Mouse (Mus musculus) CD4-positive naive resting alpha-beta T cell, adult 57 days (primary cell): ENCODE data around the gene Olfr510. TPM values are rescaled to one million over a fixed set of nuclear protein-coding genes. Genes with fewer than 3 reads are reported as not detected.

Source experiments
- total RNA-seq: library from RNA; stranded (reverse); gene quantifications from one replicate; pipeline ENCODE4 v1.2.4, GENCODE M21; 2023

Olfr510 gene
- total RNA-seq, result not detected

DNA sequence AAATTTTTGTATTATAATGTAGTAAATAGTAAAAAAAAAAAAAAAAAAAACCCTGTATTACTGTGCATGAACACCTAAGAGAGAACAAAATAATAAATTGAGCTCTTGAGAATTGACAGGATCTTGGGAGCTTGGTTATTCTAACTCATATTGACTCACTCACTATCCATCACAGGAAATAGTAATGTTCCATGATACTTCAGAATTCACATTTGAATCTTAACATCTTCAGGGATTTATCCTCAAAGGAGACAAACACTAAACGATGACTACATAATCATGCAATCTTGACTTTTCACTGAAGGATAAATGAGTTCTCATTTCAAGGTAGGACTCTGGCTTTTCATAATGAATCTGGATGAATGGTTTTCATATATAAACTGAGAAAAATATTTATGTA, at the start of gene Olfr510:
Olfr510 (plus strand) TSS at position 301 of the 400 bp plus-strand sequence.

DNA sequence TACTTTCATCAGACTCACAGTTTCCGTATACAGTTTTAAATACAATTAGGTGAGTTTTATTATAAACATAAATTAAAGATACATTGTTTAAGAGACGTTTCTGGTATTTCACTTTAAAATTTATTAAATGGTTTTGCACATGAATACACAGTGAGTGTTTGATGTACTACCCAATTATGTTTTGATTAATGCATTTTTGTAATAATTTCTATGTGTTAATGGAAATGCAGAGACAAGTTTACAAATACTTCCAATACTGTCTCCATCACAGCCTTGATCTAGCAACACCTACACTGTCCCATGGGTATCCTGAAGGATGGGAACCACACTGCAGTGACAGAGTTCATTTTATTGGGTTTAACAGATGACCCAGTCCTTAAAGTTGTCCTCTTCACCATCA, 44.7 kb upstream of the Olfr510 start, which contains the start of gene Olfr507:
Olfr507 (plus strand) TSS at position 301 of the 400 bp plus-strand sequence.

DNA sequence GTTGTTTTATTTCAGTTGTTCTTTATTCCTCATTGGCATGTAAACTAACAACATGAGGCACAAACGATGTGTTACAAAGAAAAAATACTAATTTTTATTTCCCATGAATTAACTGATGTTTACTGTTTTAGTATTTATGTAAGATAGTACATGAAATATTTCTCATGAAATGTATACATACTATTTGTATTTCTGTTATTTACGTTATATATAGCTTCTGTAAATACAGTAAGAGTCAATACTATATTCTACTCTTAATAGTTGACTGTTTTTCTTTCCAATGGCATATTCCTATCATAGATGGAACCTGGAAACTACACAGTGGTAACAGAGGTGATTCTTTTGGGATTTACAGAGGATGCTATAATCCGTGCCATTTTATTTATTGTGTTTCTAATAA, 36.5 kb upstream of the Olfr510 start, which contains the start of gene Olfr508:
Olfr508 (plus strand) TSS at position 301 of the 400 bp plus-strand sequence.

DNA sequence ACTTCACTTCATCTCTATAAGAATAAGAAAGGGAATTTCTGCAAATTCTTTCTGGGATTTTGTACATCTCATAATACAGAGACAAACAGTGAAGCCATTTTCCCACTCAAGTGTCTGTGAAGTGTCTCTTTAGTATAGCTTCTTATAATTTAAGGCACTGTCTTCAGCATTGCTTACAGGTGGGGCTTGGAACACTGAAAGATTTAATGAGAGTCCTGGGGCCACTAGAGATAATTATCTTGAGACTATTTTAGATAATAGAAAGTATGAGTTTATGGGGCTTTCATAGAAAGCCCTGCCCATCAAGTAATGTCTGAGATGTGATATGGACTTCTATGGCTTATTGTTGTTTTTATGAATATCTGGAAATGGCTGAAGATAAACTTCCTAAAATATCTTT, 14.4 kb upstream of the Olfr510 start, which contains the start of gene Olfr509:
Olfr509 (minus strand) TSS at position 101 of the 400 bp plus-strand sequence.

DNA sequence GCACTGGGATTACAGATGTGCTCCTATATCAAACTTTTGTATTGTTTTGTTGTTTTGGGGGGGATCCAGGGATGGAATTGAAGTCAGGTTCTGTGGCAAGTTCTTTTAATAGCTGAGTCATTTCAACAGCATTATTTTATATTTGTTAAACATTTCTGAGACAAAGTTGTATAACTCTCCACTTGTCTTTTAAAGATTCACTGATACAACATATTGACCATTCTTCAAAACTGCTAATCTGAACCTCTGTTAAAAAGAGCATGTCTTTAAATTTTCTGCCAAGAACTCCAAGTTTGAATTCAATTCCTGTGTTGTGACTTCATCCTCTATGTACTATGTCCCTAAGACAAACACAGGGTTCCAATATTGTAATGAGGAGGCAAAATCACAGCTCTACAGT, 46.8 kb downstream of the Olfr510 start, which contains the start of gene Olfr512:
Olfr512 (plus strand) TSS at position 301 of the 400 bp plus-strand sequence.

Other genes starting within 250 kb of the Olfr510 start
- gene Olfr497, start 246.0 kb upstream of the Olfr510 start, total RNA-seq, result not detected
- gene Olfr498, start 201.1 kb upstream of the Olfr510 start, total RNA-seq, result not detected
- not detected for gene Olfr502, start 141.4 kb upstream of the Olfr510 start, total RNA-seq
- gene Olfr503, start 121.9 kb upstream of the Olfr510 start, total RNA-seq, result not detected
- not detected for gene Olfr504, start 100.6 kb upstream of the Olfr510 start, total RNA-seq
- gene Olfr506, start 55.6 kb upstream of the Olfr510 start, total RNA-seq, result not detected
- gene Olfr507, start 44.6 kb upstream of the Olfr510 start, total RNA-seq, result not detected
- not detected for gene Olfr508, start 36.4 kb upstream of the Olfr510 start, total RNA-seq
- gene Olfr509, start 14.5 kb upstream of the Olfr510 start, total RNA-seq, result not detected
- gene Olfr512, start 46.9 kb downstream of the Olfr510 start, total RNA-seq, result not detected
- not detected for gene Olfr513, start 84.6 kb downstream of the Olfr510 start, total RNA-seq
- gene Olfr514, start 159.6 kb downstream of the Olfr510 start, total RNA-seq, result not detected
- gene Olfr516, start 184.1 kb downstream of the Olfr510 start, total RNA-seq, result not detected
- gene Olfr517, start 206.0 kb downstream of the Olfr510 start, total RNA-seq, result not detected
- not detected for gene Olfr518, start 218.6 kb downstream of the Olfr510 start, total RNA-seq
- gene Olfr519, start 228.0 kb downstream of the Olfr510 start, total RNA-seq, result not detected